Mouse (Mus musculus): ENCODE measurements at regions not wholly inside any gene's neighbourhood (a gene's known extent, or its start where the extent isn't known, plus 50 kb on each side); places are given as distances from the start of the nearest gene placed in this dataset.

- peak in 1 of 2 experiments; percentile 52 for DNase-seq (ENCODE audit: low spot score in 2 of 2)
These were observed 560.8 kb downstream of the Gm43517 start for GRCm38 (mm10) chr12:49945628-49946220.

- no peak for DNase-seq (ENCODE audit: low spot score in 2 of 2)
These were observed 561.8 kb downstream of the Gm43517 start for GRCm38 (mm10) chr12:49946752-49947260.

GRCm38 (mm10) chr12:49950986-49951385 is 566.0 kb downstream of the Gm43517 start:
- no peak for DNase-seq (ENCODE audit: low spot score in 2 of 2)

GRCm38 (mm10) chr12:49951821-49952220 is 566.8 kb downstream of the Gm43517 start:
- DNase-seq (ENCODE audit: low spot score in 2 of 2) = peak; percentile 66 to 89

- no peak for DNase-seq (ENCODE audit: low spot score in 2 of 2)
These were observed 583.1 kb downstream of the Gm43517 start for GRCm38 (mm10) chr12:49968072-49968471.

- no peak for DNase-seq (ENCODE audit: low spot score in 2 of 2)
These were observed 584.6 kb downstream of the Gm43517 start for GRCm38 (mm10) chr12:49969546-49969945.

GRCm38 (mm10) chr12:49974591-49975323 is 589.8 kb downstream of the Gm43517 start:
- no peak for DNase-seq (ENCODE audit: low spot score in 2 of 2)

GRCm38 (mm10) chr12:49975553-49975952 is 590.6 kb downstream of the Gm43517 start:
- no peak for DNase-seq (ENCODE audit: low spot score in 2 of 2)

GRCm38 (mm10) chr12:49992501-49993079 is 607.6 kb downstream of the Gm43517 start:
- no peak for DNase-seq (ENCODE audit: low spot score in 2 of 2)

- DNase-seq (ENCODE audit: low spot score in 2 of 2) = peak in 1 of 2 experiments; percentile 4
These were observed 610.0 kb downstream of the Prkd1 start for GRCm38 (mm10) chr12:50038808-50039374.

- DNase-seq (ENCODE audit: low spot score in 2 of 2) = peak in 1 of 2 experiments; percentile 54
These were observed 587.6 kb downstream of the Prkd1 start for GRCm38 (mm10) chr12:50061286-50061685.

- DNase-seq (ENCODE audit: low spot score in 2 of 2) = no peak
These were observed 582.5 kb downstream of the Prkd1 start for GRCm38 (mm10) chr12:50066394-50066793.

GRCm38 (mm10) chr12:50071797-50072196 is 577.1 kb downstream of the Prkd1 start:
- DNase-seq (ENCODE audit: low spot score in 2 of 2) = no peak

GRCm38 (mm10) chr12:50072359-50072758 is 576.5 kb downstream of the Prkd1 start:
- no peak for DNase-seq (ENCODE audit: low spot score in 2 of 2)

- no peak for DNase-seq (ENCODE audit: low spot score in 2 of 2)
These were observed 575.2 kb downstream of the Prkd1 start for GRCm38 (mm10) chr12:50073684-50074083.

GRCm38 (mm10) chr12:50081157-50081556 is 567.7 kb downstream of the Prkd1 start:
- peak in 1 of 2 experiments; percentile 43 for DNase-seq (ENCODE audit: low spot score in 2 of 2)

GRCm38 (mm10) chr12:50081571-50081970 is 567.3 kb downstream of the Prkd1 start:
- DNase-seq (ENCODE audit: low spot score in 2 of 2) = peak; percentile 60 to 81

- DNase-seq (ENCODE audit: low spot score in 2 of 2) = peak in 1 of 2 experiments; percentile 69
These were observed 564.4 kb downstream of the Prkd1 start for GRCm38 (mm10) chr12:50084517-50084916.

GRCm38 (mm10) chr12:50111246-50112044 is 537.5 kb downstream of the Prkd1 start:
- no peak for DNase-seq (ENCODE audit: low spot score in 2 of 2)

GRCm38 (mm10) chr12:50112081-50112491 is 536.8 kb downstream of the Prkd1 start:
- DNase-seq (ENCODE audit: low spot score in 2 of 2) = peak; percentile 59 to 75

- no peak for DNase-seq (ENCODE audit: low spot score in 2 of 2)
These were observed 533.0 kb downstream of the Prkd1 start for GRCm38 (mm10) chr12:50115855-50116254.
